Mouse (Mus musculus): ENCODE measurements around the gene Slc25a44. TPM values are rescaled to one million over a fixed set of nuclear protein-coding genes. Genes with fewer than 3 reads are reported as not detected.
A peak's percentile ranks its signal among the peaks of the same experiment; 100 is the strongest.

The Slc25a44 gene
- total RNA-seq (2021) = 10 to 100 TPM; 15.2 to 16.3 TPM

DNA sequence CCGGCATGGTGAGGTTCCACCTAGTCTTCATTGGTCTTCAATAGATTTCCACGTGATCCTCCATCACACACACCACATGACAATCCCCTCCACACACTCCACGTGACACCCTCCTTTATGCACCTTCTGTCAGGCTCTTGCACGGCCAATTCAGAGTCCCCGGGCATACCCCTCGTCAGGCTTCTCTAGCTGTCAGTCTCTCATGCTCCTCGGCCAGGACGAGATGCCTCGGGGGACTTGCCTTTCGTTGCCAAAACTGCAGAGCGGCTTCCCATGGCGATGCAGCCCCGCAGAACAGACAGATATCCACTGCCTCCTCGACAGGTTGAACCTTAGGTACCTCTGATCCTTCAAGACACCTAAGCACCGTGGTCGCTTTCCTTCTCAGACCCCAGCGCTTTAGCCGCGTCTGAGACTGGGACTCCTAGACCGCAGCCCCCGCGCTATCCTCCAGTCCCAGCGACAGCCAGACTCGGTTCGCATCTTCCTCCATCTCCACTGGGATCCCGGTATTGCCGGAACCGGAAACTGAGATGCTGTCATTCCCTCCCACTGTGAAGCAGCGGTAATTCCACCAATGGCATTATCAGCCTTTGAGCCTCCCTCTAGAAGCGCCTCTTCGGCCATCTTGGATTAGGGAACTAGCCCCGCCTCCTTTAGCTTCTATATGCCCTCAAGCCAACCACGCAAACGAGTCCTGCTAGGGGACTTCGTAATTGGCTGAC is at the start of gene Slc25a44:
TSS of gene Slc25a44 (minus strand) at position 535 of the 725 bp plus-strand sequence.
- DNase-seq = peak; percentile 98 to 99
- intact Hi-C loops (cut with DNase I) = loop anchor here (2.0 to 5.0 kb wide), 2 partner anchors 14 to 43 kb away; partner anchors contain the start of gene Pmf1

DNA sequence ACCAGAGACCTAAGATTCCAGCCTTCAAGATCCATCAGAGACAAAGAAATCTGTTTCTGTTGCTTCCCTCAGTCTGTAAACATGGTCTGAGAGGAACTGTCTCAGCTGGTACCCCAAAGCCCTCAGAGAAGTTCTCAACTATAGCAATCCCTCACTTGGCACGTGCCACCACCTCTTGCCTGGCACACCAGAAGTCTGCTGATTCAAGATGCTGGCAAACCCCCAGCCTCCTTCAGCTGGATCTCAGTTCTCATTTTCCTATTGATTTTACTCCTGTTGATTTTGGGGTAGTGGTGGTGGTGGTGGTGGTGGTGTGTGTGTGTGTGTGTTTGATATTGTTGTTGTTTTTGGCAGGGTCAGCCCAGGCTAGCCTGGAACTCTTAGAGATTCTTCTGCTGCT is 48.6 kb upstream of the Slc25a44 start:
- intact Hi-C loops (cut with DNase I) = no loop called here
- no peak for DNase-seq

DNA sequence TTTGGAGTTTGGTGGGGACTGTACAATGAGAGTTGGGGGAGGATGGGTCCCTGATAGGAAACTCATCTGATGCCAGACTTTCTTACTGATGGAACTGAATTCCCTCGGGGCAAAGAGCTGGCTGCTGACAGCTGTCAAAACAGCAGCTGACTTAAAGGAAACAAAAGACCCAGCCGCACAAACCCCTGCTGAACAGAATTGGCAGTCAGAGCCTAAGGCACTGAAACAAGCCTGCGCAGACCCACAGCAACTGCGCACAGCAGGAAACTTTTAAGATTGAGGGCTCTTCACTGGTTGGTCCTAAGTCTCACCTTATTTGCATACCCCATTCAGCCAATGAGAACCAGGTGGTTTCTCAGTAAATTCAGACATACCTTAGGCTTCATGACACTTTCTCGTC is 48.1 kb upstream of the Slc25a44 start:
- intact Hi-C loops (cut with DNase I) = no loop called here
- peak in 1 of 2 experiments; percentile 36 for DNase-seq

DNA sequence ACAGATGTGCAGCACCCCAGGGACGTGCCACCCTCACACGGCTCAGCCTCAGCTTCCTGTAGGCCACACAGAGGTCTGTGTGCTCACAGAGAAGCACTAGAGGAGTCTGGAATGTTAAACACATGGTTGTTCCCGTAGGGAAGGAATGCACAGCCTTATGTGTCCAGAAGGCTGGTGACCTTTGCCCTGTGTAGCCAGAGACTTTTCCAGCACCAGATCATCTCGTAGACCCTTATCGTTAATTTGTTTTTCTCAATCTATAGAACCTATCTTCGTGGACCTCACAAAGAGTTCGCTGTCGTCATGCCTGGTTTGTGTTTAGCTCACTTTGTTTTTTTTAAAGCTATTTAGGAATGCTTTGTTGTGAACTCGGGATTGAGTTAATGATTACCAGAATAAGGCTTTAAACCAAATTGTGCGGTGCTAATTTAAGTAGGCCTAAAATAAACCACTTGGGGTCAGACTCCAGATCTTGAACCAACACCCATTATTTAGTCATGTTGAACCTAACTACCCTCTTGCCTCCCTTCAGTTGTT is 46.1 kb upstream of the Slc25a44 start:
- intact Hi-C loops (cut with DNase I) = no loop called here
- no peak for DNase-seq

DNA sequence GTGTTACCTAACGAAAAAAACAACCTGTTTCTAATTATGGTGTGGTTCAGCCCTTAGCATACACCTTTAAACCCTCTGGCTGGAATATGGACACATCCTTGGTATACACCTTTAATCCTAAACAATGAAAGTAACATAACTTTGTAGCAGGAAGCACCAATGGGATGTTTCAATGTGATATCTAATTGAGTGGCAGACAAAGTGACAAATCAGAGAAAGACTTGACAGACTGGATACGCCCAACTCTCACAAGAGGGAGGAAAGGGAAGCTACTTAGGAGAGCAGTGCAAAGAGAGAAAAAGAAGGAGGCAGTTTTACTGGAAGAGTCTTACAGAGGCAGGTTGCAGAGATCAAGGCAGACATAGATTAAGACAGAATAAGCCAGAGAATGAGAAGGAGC is 44.5 kb upstream of the Slc25a44 start:
- no peak for DNase-seq
- intact Hi-C loops (cut with DNase I) = loop anchor here (5.0 kb wide), 1 partner anchor 42 kb away; the partner anchor contains the start of gene Slc25a44

DNA sequence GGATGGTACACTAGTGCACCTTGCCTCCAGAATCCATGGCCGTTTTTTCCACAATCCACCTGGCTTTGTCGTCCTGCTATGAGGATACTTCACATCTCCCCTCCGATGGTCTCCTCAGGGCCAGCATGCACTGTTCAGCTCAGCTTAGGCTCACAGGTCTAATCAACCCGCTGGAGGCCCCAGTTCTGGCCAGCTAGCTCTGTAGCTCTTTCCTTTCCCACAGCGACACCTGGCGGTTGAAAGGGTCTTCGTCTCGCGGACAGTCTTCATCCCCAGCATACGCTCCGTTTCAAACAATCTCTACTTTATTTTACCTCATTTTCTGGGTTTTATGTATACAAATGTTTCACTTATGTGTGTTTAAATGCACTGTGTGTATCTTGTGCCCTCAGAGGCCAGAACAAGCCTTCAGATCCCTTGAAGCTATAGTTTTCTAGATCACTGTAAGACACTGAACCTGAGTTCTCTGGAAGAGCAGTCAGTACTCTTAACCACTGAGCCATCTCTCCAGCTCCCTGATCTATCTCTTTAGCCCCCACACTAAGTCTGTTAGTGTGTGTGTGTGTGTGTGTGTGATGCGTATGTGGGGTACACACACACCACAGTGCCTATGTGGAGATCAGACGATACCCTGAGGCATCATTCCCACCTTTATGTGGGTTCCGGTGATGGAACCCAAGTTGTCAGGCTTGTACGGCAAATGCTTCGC is 42.3 kb upstream of the Slc25a44 start:
- intact Hi-C loops (cut with DNase I) = loop anchor here (1.0 to 5.0 kb wide), 3 partner anchors 27 to 59 kb away; partner anchors contain the start of gene Slc25a44
- DNase-seq = peak; percentile 91 to 96

DNA sequence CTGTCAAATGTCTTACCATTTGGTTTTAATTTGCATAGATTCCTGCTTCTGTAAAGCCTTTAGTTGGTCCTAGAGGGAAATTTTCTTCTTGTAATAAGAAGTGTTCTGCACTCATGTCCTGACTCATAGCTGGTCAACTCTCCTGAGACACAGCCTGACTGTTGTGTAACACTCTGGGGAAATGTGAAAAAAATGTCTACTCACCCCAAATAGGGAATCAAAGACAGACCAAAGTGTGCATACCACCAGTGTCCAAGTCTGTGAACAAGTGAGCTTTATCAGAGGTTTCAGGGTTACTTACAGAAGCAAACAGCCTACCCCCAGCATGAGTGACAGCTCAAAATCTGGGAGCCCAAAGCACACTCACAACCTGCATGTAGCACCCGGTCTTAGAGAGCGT is 40.2 kb upstream of the Slc25a44 start:
- intact Hi-C loops (cut with DNase I) = loop anchor here (5.0 kb wide), 1 partner anchor 38 kb away; the partner anchor contains the start of gene Slc25a44
- no peak for DNase-seq

DNA sequence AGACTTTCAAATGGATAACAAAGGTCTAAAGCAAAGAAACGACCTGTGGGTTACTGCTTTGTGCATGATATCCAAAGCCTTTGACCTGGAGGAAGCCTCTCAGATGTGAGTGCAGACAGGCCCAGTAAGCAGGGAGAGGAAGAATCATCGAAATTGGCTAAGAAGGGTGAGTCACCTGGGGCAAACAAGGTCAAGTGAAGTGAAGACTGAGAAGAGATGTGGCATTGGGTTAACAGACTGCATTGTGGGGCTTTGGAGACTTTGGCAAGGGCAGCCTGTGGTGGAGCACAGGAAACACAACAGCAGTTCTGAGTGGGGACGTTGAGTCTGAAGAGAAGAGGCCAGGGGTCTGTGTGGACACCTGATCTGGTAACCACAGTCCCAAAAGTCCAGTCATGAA is 39.5 kb upstream of the Slc25a44 start:
- DNase-seq = no peak
- intact Hi-C loops (cut with DNase I) = no loop called here

DNA sequence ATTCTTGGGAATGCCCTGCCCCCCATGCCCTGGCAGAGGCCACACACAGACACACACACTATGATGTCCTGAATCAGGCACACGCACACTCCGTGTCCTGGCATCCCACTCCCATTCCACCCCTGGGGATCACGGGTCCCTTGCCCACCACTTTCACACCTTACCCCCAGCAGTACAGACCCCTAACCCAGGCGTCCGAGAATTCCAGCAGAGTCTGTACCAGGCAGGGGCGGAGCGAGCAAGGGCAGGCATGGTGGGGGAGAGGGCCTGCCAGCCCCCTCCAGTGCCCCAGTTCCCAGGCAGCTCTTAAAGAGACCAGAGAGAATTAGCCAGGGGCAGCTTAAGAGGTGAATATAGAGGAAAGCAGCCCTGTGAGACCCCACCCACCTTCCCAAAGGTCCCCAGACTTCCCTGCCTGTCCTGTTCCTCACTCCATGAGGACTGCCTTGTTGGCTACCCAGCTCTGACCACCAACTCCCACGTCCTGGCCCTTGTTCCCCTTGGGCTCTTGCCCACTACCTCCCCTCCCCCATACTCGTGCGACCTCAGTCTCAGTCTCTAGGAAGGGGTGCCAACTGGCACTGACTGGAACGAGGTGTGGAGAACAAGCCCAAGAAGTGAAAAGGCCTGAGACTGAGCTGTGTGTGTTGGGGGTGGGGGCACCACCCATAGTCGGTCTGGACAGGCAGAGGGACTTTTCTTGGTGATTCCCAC is 36.2 kb upstream of the Slc25a44 start, which contains the start of gene Sema4a:
TSS of gene Sema4a (minus strand) at position 200 of the 714 bp plus-strand sequence.
- intact Hi-C loops (cut with DNase I) = no loop called here
- DNase-seq = no peak

DNA sequence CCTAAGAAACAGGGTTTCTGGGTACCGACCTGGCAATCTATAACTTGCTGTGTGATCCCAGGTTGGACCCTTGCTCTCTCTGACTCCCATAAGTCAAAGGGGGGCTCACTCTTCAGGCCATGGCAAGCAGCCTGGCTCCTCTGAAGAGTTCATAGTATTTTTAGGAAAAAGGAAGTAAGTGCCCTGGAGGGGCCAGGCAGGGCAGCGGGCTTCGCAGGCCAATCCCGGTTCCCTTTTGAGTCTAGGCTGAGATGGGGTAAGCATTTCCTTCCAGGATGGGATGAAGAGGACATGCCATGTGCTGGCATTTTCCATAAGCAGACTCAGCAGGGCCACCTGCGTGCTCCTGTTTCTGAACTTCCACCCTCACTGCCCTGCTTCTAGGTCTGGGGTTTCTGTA is 35.1 kb upstream of the Slc25a44 start:
- no peak for DNase-seq
- intact Hi-C loops (cut with DNase I) = no loop called here

DNA sequence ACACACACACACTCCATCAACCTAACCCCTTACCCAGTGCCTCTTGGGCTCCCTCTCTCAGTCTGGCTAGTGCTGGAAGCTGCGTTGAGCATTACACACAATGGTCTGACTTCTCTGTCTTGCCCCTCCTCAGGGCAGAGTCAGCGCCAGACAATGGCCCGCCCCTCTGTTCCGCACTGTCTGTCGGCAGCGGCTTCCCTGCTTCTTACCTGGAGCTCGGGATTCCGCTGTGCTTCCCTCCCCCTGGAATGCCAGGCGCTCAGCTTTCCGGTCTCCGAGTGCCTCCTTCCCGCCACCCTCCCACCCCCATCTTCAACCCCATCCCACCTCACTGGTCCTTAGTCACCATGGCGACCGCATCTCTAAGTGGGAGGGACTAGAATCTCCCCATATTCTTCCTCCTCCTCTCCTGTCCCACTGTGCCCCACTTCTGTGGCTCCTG is 33.9 kb upstream of the Slc25a44 start:
- no peak for DNase-seq
- intact Hi-C loops (cut with DNase I) = no loop called here

DNA sequence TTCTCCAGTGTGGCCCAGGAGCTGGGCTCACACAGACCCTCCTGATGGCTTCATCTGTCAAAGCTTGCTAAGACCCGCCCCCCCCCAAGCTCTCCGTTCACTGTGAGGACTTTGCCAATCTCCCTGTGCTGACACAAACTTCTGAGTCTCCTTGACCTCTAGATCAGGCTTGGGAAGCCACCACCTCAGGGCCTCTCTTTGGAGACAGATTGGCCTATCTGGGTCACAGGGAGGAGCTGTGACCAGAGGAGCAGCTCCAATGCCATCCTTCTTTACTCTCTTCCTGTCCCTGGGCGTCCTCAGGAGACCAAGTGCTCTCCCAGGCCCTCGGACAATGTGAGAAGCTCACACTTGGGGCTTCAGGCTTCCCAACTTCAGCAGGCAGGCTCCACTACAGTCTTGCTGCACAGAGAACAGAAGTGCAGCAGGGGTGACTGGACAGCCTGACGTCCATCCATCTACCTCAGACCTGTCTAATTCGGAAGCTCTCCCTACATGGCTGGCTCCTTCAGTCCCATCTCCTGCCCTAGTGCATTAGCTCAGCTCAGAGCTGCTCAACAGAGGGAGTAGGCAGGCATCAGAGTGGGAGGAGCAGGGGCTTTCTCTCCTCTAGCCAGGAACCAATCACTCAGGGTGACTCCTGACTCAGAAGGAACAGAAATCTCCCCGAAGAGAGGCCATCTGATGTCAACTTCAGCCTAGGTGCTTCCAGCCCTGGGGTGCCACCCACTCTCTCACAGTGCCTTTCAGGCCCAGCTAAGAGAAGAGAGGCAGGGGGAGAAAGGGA is 32.0 kb upstream of the Slc25a44 start:
- DNase-seq = no peak
- intact Hi-C loops (cut with DNase I) = no loop called here

DNA sequence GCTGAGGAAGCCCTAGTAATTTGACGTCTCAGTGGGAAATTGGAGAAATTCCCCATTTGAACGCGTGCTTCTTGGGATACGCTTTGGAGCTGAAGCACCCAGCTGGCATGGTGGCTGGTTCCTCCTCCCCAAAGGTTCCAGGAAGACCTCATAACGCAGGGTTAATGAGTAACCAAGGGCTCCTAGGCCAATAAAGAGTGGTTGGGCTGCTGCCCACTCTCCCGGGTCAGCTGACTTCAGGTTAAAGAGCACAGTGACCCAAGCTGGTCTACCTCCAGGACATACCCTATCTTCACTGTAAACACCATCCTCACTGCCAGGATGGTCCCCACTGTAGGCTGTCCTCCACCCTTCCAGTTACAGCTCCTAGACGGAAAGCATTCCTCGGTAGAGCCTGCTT is 31.4 kb upstream of the Slc25a44 start:
- no peak for DNase-seq
- intact Hi-C loops (cut with DNase I) = no loop called here

DNA sequence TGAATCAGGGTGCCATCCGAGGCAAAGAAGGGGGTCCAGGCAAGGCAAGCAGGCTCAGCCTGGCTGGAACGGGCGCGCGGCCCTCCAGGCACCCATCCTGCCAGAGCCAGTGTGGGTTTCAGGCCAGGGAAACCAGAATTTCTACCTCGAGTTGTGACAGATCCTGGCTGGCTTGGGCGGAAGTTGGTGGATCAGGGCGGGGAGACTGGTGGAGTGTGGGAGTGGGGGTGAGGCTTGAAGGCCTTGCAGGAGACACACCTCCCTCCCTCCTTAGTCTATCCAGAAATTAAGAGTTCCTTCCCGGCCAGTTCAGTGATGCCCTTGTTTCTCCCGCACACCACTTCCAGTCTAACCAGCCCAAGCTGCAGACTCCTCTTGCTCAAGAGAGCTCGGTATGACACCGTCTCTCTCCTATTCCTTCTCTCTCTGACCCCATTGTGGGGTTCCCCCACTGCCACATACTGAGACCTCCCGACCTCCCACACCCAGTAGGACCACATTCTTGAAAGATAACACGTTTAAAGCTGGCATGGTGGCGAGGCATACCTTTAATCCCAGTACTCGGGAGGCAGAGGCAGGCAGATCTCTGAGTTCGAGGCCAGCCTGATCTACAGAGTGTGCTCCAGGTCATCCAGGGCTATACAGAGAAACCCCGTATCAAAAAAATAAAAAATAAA is 30.8 kb upstream of the Slc25a44 start:
- intact Hi-C loops (cut with DNase I) = no loop called here
- DNase-seq = no peak

DNA sequence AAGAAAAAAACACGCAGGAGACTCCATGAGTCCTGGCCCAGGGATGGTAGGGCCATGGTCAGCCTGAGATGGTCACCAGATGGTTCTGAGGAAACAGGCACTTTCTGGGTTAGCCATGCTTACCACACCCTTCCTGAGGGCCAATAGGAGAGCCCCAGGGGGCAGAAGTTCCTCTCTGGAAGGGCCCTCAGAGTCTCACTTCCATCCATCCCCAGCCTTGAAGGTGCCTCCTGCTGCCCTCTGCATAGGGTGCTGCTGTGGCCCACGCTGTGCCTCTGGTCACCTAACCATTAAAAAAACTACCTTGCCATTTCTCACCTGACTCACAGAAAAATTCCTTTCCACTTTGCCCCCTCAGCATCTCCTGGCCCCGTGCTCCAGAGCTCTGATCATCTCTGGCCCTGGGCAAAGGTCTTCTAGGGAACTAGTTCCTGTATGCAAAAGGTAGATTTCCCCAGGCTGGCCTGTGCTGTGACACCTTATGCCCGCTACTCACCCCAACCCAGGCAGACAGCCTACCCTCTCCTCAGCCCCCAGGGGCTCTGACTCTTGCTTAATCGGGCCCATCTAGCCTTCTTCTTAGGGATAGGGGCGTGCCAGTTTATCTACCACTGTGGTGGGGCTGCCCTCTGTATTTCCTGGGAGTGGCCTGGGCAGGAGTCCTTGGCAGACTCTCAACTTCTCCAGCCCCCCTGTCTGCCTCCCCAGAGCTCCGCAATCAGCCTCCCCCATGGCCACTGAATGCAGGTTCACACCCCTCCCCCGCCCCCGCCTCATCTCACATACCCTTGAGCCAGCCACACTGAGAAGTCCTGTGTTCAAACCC is 30.0 kb upstream of the Slc25a44 start:
- intact Hi-C loops (cut with DNase I) = no loop called here
- DNase-seq = no peak

DNA sequence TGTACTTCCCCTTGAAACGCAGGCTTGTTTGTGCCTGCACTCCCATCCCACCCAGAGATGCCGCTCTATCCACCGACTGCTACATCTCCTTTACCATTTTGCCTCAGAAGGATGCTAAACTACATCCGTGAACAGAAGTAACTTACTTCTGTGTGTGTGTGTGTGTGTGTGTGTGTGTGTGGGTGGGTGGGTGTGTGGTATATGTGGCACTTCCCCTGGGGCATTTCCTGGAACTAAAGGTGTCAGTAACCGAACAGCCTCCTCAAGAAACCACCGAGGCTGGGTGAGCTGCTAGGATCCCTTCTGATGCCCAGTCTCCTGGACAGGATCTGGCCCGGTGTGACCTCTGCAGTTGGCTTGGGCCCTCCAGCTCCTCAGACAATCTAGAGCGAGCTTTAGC is 29.0 kb upstream of the Slc25a44 start:
- intact Hi-C loops (cut with DNase I) = no loop called here

DNA sequence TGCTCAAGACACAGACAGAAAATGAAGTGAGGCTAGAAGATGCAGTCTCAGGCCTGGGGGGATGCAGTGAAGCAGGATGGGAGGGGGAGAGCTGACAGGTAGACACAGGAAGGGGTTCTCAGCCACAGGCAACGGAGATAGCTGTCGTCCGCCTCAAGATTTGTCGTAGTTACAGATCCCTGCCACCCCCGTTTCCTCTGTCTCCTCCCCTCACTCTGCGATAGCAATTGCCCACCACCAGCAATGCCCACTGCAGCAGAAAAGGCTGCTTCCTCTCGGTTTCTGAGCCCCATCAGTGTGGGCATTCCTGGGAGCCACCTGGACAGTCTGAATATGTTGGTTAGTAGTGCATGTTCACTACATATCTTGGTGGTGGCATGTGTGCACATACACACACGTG is 28.4 kb upstream of the Slc25a44 start:
- intact Hi-C loops (cut with DNase I) = no loop called here
- DNase-seq = no peak

More for the DNA sequence above, 29.0 kb upstream of the Slc25a44 start:
- no peak for DNase-seq

DNA sequence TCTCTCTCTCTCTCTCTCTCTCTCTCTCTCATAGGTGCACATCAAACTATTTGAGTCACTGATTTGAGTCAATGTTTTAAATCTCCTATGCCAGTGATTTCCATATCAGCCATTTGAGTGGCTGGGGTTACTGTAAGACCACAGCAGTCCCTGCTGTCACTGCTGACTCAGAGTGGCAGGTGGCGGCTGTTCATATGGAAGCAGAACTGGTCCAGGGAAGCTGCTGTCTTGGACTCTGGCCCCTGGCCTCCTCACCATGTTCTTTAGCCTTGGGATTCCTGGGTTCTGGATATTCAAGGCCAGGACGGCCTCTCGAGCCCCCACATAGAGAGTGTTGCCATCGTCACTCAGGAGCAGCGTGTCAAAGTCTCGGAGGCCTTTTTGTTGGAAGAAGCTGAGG is 27.8 kb upstream of the Slc25a44 start:
- intact Hi-C loops (cut with DNase I) = no loop called here
- DNase-seq = no peak

DNA sequence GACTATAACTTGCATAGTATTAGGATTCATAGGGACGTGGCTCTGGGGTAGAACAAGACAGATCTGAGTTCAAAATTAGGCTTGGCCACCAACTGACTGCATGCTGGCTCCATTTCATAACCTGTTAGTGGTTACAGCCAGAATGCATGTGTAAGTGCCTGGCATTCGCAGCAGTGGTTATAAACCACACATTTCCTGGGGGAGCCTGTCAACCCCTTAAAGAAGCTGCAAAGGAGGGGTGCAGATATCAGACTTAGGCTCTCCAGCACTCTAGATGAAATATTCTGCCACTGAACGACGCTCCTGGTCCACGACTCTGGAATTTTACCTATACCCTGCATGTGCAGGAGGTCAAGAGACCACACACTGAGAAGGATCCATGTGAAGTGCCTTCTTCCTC is 27.3 kb upstream of the Slc25a44 start:
- intact Hi-C loops (cut with DNase I) = no loop called here

More for the DNA sequence above, 27.3 kb upstream of the Slc25a44 start:
- no peak for DNase-seq
